18 mouse cellular contexts compared by ENCODE assay signal in genomic region chr10:21604476-21604875, GRCm38 (mm10). TPM values are rescaled to one million over a fixed set of nuclear protein-coding genes. Genes with fewer than 3 reads are reported as not detected.
DNase-seq lines count a peak whose midpoint lies in the region; ATAC-seq and TF ChIP-seq lines count a peak whose summit lies in the region.
"Had no signal": no experiment of that assay in that cellular context is flagged by ENCODE, and none has a peak within 500 bp of the region (broad histone marks: within the 10 kb centered on the region; RNA-seq: fewer than 3 reads in every experiment).

No protein-coding gene starts in this region.

- no peaks in the 10 kb centered on the region for H3K36me3 ChIP-seq in embryonic facial prominence, embryonic 15.5 days
- no peaks in the 10 kb centered on the region for H3K36me3 ChIP-seq in embryonic facial prominence, embryonic 10.5 days (replicated peaks)
- H3K36me3 ChIP-seq in hindbrain, embryonic 14.5 days (replicated peaks; ENCODE audit: control insufficient read depth, insufficient read depth): no peaks in the 10 kb centered on the region
- H3K36me3 ChIP-seq in hindbrain, embryonic 13.5 days: no peaks in the 10 kb centered on the region
- H3K36me3 ChIP-seq in lung, embryonic 14.5 days (ENCODE audit: insufficient read depth): no peaks in the 10 kb centered on the region
- no peaks in the 10 kb centered on the region for H3K36me3 ChIP-seq in lung, postnatal 0 days (ENCODE audit: insufficient read depth, low read length)
- H3K36me3 ChIP-seq: forebrain, embryonic 15.5 days; G1E; heart, embryonic 10.5 days; neural tube, embryonic 15.5 days had no signal

- H3K4me3 ChIP-seq in embryonic facial prominence, embryonic 15.5 days (replicated peaks): no peak overlapping the region
- no peak overlapping the region for H3K4me3 ChIP-seq in embryonic facial prominence, embryonic 10.5 days
- H3K4me3 ChIP-seq in hindbrain, embryonic 14.5 days (replicated peaks; ENCODE audit: low read length): no peak overlapping the region
- no peak overlapping the region for H3K4me3 ChIP-seq in hindbrain, embryonic 13.5 days
- H3K4me3 ChIP-seq in lung, embryonic 14.5 days (ENCODE audit: low read depth, low read length): no peak overlapping the region
- H3K4me3 ChIP-seq in lung, postnatal 0 days (ENCODE audit: low read depth, low read length): no peak overlapping the region
- H3K4me3 ChIP-seq: forebrain, embryonic 15.5 days; heart, embryonic 10.5 days; myocyte; neural tube, embryonic 15.5 days had no signal

- H3K4me2 ChIP-seq in embryonic facial prominence, embryonic 15.5 days (replicated peaks): no peak overlapping the region
- no peak overlapping the region for H3K4me2 ChIP-seq in hindbrain, embryonic 14.5 days (replicated peaks)
- no peak overlapping the region for H3K4me2 ChIP-seq in hindbrain, embryonic 13.5 days
- no peak overlapping the region for H3K4me2 ChIP-seq in lung, embryonic 14.5 days
- H3K4me2 ChIP-seq in lung, postnatal 0 days (replicated peaks; ENCODE audit: low read depth, low read length): no peak overlapping the region
- H3K4me2 ChIP-seq: forebrain, embryonic 15.5 days; neural tube, embryonic 15.5 days had no signal

- DNase-seq in embryonic facial prominence, embryonic 10.5 days (ENCODE audit: low spot score): no peak
- DNase-seq in hindbrain, embryonic 14.5 days (ENCODE audit: low spot score): no peak
- peak; percentile 7 for DNase-seq in lung, embryonic 14.5 days
- no peak for DNase-seq in lung, postnatal 0 days (ENCODE audit: low spot score)
- DNase-seq in brain, embryonic 14.5 days (ENCODE audit: low read depth): peak; percentile 31
- DNase-seq in thymus, postnatal 25 days: no peak
- DNase-seq: embryo, embryonic 11 days; right cerebral cortex, postnatal 4 days; thymus, adult 2 months had no signal

- TF ChIP-seq EP300 in lung, postnatal 0 days (IDR thresholded peaks at IDR 0.05): no peak

- TF ChIP-seq POLR2A in brain, embryonic 14.5 days (IDR thresholded peaks at IDR 0.05; ENCODE audit: borderline replicate concordance, extremely low read depth, insufficient read depth, insufficient read length, poor library complexity, severe bottlenecking): no peak

- no peaks in the 10 kb centered on the region for H3K27me3 ChIP-seq in embryonic facial prominence, embryonic 15.5 days
- H3K27me3 ChIP-seq in embryonic facial prominence, embryonic 10.5 days (replicated peaks; ENCODE audit: low read depth, poor library complexity, severe bottlenecking): no peaks in the 10 kb centered on the region
- H3K27me3 ChIP-seq in hindbrain, embryonic 14.5 days (ENCODE audit: control insufficient read depth, insufficient read depth, low read length): no peaks in the 10 kb centered on the region
- no peaks in the 10 kb centered on the region for H3K27me3 ChIP-seq in hindbrain, embryonic 13.5 days
- no peaks in the 10 kb centered on the region for H3K27me3 ChIP-seq in lung, embryonic 14.5 days (ENCODE audit: insufficient read depth, low read length)
- H3K27me3 ChIP-seq in lung, postnatal 0 days (replicated peaks; ENCODE audit: insufficient read depth, low read length): no peaks in the 10 kb centered on the region
- H3K27me3 ChIP-seq: forebrain, embryonic 15.5 days; neural tube, embryonic 15.5 days had no signal

- 63% methylated on average over 8 of the region's 8 CpGs for WGBS in embryonic facial prominence, embryonic 15.5 days
- 80% methylated on average over 8 of the region's 8 CpGs for WGBS in embryonic facial prominence, embryonic 10.5 days
- WGBS in hindbrain, embryonic 14.5 days: 67% methylated on average over 8 of the region's 8 CpGs
- WGBS in hindbrain, embryonic 13.5 days: 72% methylated on average over 8 of the region's 8 CpGs
- WGBS in lung, embryonic 14.5 days: 54% methylated on average over 8 of the region's 8 CpGs
- WGBS in lung, postnatal 0 days: 82% methylated on average over 8 of the region's 8 CpGs

- H3K9ac ChIP-seq in embryonic facial prominence, embryonic 15.5 days: no peak overlapping the region
- H3K9ac ChIP-seq in hindbrain, embryonic 14.5 days: no peak overlapping the region
- no peak overlapping the region for H3K9ac ChIP-seq in hindbrain, embryonic 13.5 days
- H3K9ac ChIP-seq in lung, embryonic 14.5 days: no peak overlapping the region
- no peak overlapping the region for H3K9ac ChIP-seq in lung, postnatal 0 days (replicated peaks; ENCODE audit: low read depth)
- H3K9ac ChIP-seq: forebrain, embryonic 15.5 days; neural tube, embryonic 15.5 days had no signal

- ATAC-seq in embryonic facial prominence, embryonic 15.5 days (ENCODE audit: insufficient number of reproducible peaks, low FRiP score, low TSS enrichment, low read depth): no peak
- ATAC-seq in hindbrain, embryonic 14.5 days (ENCODE audit: low FRiP score): no peak
- no peak for ATAC-seq in hindbrain, embryonic 13.5 days (ENCODE audit: low FRiP score)
- ATAC-seq in lung, embryonic 14.5 days (ENCODE audit: insufficient read depth): peak; percentile 6; the same call in 1 of the 2 replicates
- no peak for ATAC-seq in lung, postnatal 0 days
- ATAC-seq: CD4-positive, CD25-positive, alpha-beta regulatory T cell, adult 4 months had no signal

- H3K4me1 ChIP-seq in embryonic facial prominence, embryonic 15.5 days: peaks cover 17% of the 10 kb centered on the region
- H3K4me1 ChIP-seq in embryonic facial prominence, embryonic 10.5 days: peaks cover 26% of the 10 kb centered on the region
- H3K4me1 ChIP-seq in hindbrain, embryonic 14.5 days (replicated peaks; ENCODE audit: control insufficient read depth, insufficient read depth, low read length): peaks cover 11% of the 10 kb centered on the region
- peaks cover 13% of the 10 kb centered on the region for H3K4me1 ChIP-seq in hindbrain, embryonic 13.5 days (replicated peaks)
- H3K4me1 ChIP-seq in lung, embryonic 14.5 days (ENCODE audit: insufficient read depth): peaks cover 6% of the 10 kb centered on the region; the same call in 1 of the 2 replicates
- no peaks in the 10 kb centered on the region for H3K4me1 ChIP-seq in lung, postnatal 0 days (ENCODE audit: insufficient read depth, low read depth, low read length)
- H3K4me1 ChIP-seq: neural tube, embryonic 15.5 days had no signal

- TF ChIP-seq CTCF in lung, embryonic 14.5 days (IDR thresholded peaks at IDR 0.05; ENCODE audit: low read depth): no peak
- no peak for TF ChIP-seq CTCF in lung, postnatal 0 days (IDR thresholded peaks at IDR 0.05)
- no peak for TF ChIP-seq CTCF in brain, embryonic 14.5 days (IDR thresholded peaks at IDR 0.05; ENCODE audit: borderline replicate concordance, extremely low read depth, insufficient read depth, insufficient read length)

- H3K9me3 ChIP-seq in embryonic facial prominence, embryonic 15.5 days (replicated peaks): no peaks in the 10 kb centered on the region
- no peaks in the 10 kb centered on the region for H3K9me3 ChIP-seq in embryonic facial prominence, embryonic 10.5 days
- H3K9me3 ChIP-seq in hindbrain, embryonic 14.5 days (ENCODE audit: control insufficient read depth, low read length): no peaks in the 10 kb centered on the region
- H3K9me3 ChIP-seq in hindbrain, embryonic 13.5 days: no peaks in the 10 kb centered on the region
- no peaks in the 10 kb centered on the region for H3K9me3 ChIP-seq in lung, embryonic 14.5 days (ENCODE audit: low read depth, low read length)
- H3K9me3 ChIP-seq in lung, postnatal 0 days (ENCODE audit: low read length): no peaks in the 10 kb centered on the region
- H3K9me3 ChIP-seq: forebrain, embryonic 15.5 days; G1E; heart, embryonic 10.5 days; neural tube, embryonic 15.5 days had no signal

- peak overlapping the region; percentile 58 for H3K27ac ChIP-seq in embryonic facial prominence, embryonic 15.5 days (replicated peaks)
- H3K27ac ChIP-seq in embryonic facial prominence, embryonic 10.5 days (replicated peaks): no peak overlapping the region
- 0 out of 2 replicates have a peak overlapping the region, but pooled peaks have one; percentile 17 for H3K27ac ChIP-seq in hindbrain, embryonic 14.5 days
- H3K27ac ChIP-seq in hindbrain, embryonic 13.5 days: no peak overlapping the region
- H3K27ac ChIP-seq in lung, embryonic 14.5 days (ENCODE audit: low read depth): peak overlapping the region; percentile 32; the same call in 1 of the 2 replicates
- no peak overlapping the region for H3K27ac ChIP-seq in lung, postnatal 0 days (ENCODE audit: low read length)
- H3K27ac ChIP-seq: forebrain, embryonic 15.5 days; neural tube, embryonic 15.5 days had no signal

RNA-seq across cellular contexts. Expression of gene 1700020N01Rik, which starts 11.5 kb away (rescaled TPM):
- polyA plus RNA-seq in embryonic facial prominence, embryonic 15.5 days (2015; fragmentation: Nextera tagmentation; extraction: Ambion mirVana): not detected in 2 replicates
- polyA plus RNA-seq in embryonic facial prominence, embryonic 10.5 days (2016; fragmentation: Nextera tagmentation; extraction: Ambion mirVana): not detected in 2 replicates
- not detected in 2 replicates for polyA plus RNA-seq in hindbrain, embryonic 14.5 days (2014; fragmentation: Nextera tagmentation; extraction: Ambion mirVana)
- polyA plus RNA-seq in hindbrain, embryonic 13.5 days (2015; fragmentation: Nextera tagmentation; extraction: Ambion mirVana): not detected in 2 replicates
- not detected in 2 replicates for polyA plus RNA-seq in lung, embryonic 14.5 days (2014; fragmentation: Nextera tagmentation; extraction: Ambion mirVana)
- 0.11 and 0.21 TPM in 2 replicates for polyA plus RNA-seq in lung, postnatal 0 days (2015; fragmentation: Nextera tagmentation; extraction: Ambion mirVana)
- not detected in 2 replicates for polyA plus RNA-seq in brain, embryonic 14.5 days (2012; rRNA removed)
- polyA plus RNA-seq: CD4-positive, CD25-positive, alpha-beta regulatory T cell, adult 4 months; forebrain, embryonic 15.5 days; G1E; hindbrain, embryonic 16.5 days; myocyte; neural tube, embryonic 15.5 days had no signal

Comparison
In these comparisons a context has a peak if more than half of its experiments do, and no peak if none do; other contexts are left out.
1. H3K27ac ChIP-seq: peak in embryonic facial prominence, embryonic 15.5 days (single experiment), hindbrain, embryonic 14.5 days (single experiment) and lung, embryonic 14.5 days (single experiment); none in embryonic facial prominence, embryonic 10.5 days (single experiment), hindbrain, embryonic 13.5 days (single experiment) and lung, postnatal 0 days (single experiment).
2. DNase-seq: peak in lung, embryonic 14.5 days (single experiment) and brain, embryonic 14.5 days (single experiment); none in embryonic facial prominence, embryonic 10.5 days (single experiment), hindbrain, embryonic 14.5 days (single experiment), lung, postnatal 0 days (single experiment) and thymus, postnatal 25 days (single experiment).